8 mouse cellular contexts compared by ENCODE assay signal in genomic region chr7:92105477-92105876, GRCm38 (mm10).
DNase-seq lines count a peak whose midpoint lies in the region; ATAC-seq and TF ChIP-seq lines count a peak whose summit lies in the region.

No protein-coding gene starts in this region.

- no peaks in the 10 kb centered on the region for H3K9me3 ChIP-seq in kidney, postnatal 0 days (replicated peaks; ENCODE audit: low read length)

- H3K27ac ChIP-seq in kidney, postnatal 0 days = no peak overlapping the region

- intact Hi-C loops in left cerebral cortex, postnatal 10 days (cut with DNase I) = loop anchor here (2.0 to 10.0 kb wide), 3 partner anchors 217 to 859 kb away; no protein-coding TSS in a partner anchor

- no peak overlapping the region for H3K4me3 ChIP-seq in kidney, postnatal 0 days (replicated peaks; ENCODE audit: low read depth, low read length)

- H3K9ac ChIP-seq in kidney, postnatal 0 days (ENCODE audit: low read depth, low read length) = no peak overlapping the region

- TF ChIP-seq CTCF in kidney, postnatal 0 days (IDR thresholded peaks at IDR 0.05; ENCODE audit: low read depth) = peak; percentile 87

- 32% methylated on average over 2 of the region's 2 CpGs for WGBS in kidney, postnatal 0 days

- no peak for ATAC-seq in kidney, postnatal 0 days (replicated peaks; ENCODE audit: low FRiP score, low read depth)

- peak; percentile 85 for DNase-seq in kidney, postnatal 0 days (ENCODE audit: low spot score)
- no peak for DNase-seq in kidney, postnatal 25 days
- peak; percentile 50 for DNase-seq in MN1 (ENCODE audit: low spot score)
- DNase-seq in embryo, embryonic 10.5 days (ENCODE audit: low spot score) = peak; percentile 49
- peak; percentile 7 for DNase-seq in mesoderm, embryonic 11.5 days (ENCODE audit: low read depth, low spot score)
- DNase-seq in urinary bladder, adult 18-20 months (ENCODE audit: low spot score in 2 of 2) = no peak
- DNase-seq in lung, postnatal 25 days (ENCODE audit: low spot score) = no peak
- DNase-seq in left cerebral cortex, postnatal 10 days (ENCODE audit: extremely low spot score in 1 of 2, low spot score in 2 of 2) = no peak

- H3K4me2 ChIP-seq in kidney, postnatal 0 days (ENCODE audit: low read length) = no peak overlapping the region

- no peaks in the 10 kb centered on the region for H3K36me3 ChIP-seq in kidney, postnatal 0 days (ENCODE audit: insufficient read depth, low read length)

- no peaks in the 10 kb centered on the region for H3K4me1 ChIP-seq in kidney, postnatal 0 days (replicated peaks; ENCODE audit: insufficient read depth, low read length)

- H3K27me3 ChIP-seq in kidney, postnatal 0 days (ENCODE audit: insufficient read depth, low read length) = no peaks in the 10 kb centered on the region

Comparison
In these comparisons a context has a peak if more than half of its experiments do, and no peak if none do; other contexts are left out.
1. DNase-seq: peak in kidney, postnatal 0 days (single experiment), MN1 (single experiment), embryo, embryonic 10.5 days (single experiment) and mesoderm, embryonic 11.5 days (single experiment); none in kidney, postnatal 25 days (0 of 2), urinary bladder, adult 18-20 months (0 of 2), lung, postnatal 25 days (single experiment) and left cerebral cortex, postnatal 10 days (0 of 2).